Mouse (Mus musculus) ZHBTc4 (cell line): ENCODE measurements at regions not wholly inside any gene's neighbourhood (a gene's known extent, or its start where the extent isn't known, plus 50 kb on each side); places are given as distances from the start of the nearest gene placed in this dataset.

Source experiments
- DNase-seq: peaks from one replicate; pipeline ENCODE4 v3.0.0-alpha.2; 2011; ENCODE audit warnings: low read depth, low spot score

DNA sequence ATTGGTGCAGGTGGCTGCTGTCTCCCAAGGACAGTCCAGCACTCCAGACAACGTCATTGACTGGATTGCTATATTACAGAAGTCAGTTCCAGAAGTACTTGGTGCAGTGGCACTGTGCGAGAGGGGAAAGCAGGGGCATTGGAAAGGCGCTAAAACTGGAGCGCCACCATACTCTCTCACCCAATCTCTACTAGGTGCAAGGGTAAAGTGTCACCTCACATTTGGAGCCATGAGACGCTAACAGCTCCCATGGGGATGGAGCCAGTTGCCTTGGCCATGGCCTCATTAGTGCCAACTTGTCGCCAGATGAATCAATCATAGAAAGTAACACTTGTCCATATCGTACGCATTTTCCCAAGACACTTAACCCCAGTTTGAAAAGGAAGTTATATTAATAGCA is 1617.2 kb upstream of the Gulo start:
- DNase-seq = no peak

DNA sequence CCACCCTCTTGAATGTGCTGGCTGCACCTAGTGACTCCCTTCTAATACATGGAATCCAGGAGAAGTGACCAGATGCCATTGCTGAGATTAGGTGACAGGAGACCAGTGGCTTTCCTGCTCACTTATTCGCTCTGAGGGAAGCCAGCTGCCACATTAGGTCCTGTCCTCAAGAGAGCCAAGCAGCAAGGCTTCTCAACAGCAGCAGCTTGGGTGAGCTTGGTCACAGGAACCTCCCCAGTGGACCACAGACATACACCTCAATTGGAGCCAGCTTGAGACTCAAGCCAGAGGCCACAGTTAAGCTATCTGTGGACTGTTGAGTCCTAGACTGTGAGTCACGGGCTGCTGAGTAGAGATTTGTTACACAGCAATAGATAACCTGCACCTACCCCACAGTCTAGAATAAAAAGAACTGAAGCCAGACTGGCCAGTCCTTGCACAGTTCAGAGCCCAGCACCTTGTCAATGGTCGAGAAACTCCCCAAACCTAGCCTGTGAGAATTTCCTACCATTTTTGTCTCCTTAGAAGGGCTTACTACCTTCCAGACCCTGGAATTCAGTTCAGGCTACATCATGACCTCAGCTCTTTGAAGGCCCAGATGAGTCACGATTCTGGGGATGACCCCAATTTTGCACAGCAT is 1615.0 kb upstream of the Gulo start:
- DNase-seq = no peak

DNA sequence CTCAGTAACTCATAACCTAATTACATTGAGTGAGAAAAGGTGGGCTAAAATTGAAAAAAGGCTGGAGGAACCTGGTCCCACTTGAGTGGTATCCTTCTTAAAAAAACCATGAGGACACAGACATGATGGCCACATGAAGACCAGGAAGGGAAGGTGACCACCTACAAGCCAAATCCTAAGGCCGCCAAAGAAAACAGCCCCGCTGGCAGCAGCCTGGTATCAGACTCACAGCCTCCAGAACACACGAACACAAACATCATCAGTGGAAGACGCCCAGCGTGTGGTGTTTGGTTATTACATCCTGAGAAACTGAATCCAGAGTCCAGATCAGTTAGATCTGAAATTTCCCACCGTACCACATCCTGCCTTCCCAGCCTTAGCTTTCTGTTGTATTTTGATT is 1613.9 kb upstream of the Gulo start:
- DNase-seq = no peak

DNA sequence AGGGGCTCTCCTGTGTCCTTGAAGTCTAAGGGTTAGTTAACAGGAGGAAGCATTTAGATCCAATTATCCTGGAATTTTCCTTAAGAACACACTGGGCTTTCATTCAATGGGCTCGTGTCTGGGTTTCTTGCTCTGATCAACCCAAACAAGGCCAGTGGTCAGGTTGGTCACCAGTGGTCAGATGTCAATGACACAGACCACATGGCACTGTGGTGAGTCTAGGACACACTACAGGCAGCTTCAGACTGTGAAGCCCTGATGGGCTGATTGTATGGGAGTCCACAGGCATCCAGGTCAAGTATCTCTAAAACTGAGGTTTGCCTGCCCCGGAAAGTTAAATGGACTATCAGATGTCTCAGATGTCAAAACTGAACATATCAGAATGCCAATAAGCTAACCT is 1612.5 kb upstream of the Gulo start:
- no peak for DNase-seq

GRCm38 (mm10) chr14:67620854-67621476 is 1612.0 kb upstream of the Gulo start:
- DNase-seq = peak; percentile 5

DNA sequence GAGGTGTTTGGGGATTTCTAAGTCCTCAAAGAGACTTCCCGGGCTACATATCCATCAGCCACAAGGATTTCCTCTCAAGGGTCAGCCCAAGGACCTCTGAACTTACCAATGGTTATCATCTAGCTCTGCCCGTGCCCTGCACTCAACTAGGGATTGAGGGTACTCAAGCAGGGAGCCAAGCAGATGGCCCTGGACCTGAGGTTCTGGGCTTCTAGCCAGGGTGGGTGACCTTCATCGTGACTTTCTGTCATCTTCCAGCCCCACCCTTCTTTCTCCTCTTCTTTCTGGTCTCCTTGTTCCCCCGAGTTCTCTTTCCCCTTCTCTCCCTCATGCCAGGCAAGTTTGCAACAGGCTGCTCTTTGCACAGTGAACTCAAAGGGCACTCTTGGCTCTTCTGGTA is 1610.6 kb upstream of the Gulo start:
- DNase-seq = no peak

DNA sequence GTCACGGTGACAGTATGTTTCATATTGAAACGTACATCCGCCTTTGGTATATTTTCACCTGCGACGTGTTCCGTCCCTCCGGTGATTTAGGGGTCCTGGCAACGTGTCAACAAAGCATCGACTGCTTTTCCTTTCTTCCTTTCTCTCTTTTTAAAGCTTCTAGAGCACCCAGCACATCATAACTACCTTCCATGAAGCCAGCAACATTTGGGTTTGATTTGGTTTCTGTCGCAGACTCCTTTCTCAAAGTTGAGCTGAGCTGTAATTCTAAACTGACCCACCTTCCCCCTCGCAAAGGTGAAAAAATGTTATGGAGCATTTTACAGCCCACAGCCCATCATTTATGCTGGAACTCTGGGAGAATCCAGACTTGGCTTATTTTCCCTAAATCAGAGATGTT is 1605.4 kb upstream of the Gulo start:
- DNase-seq = no peak

GRCm38 (mm10) chr14:67613691-67614090 is 1604.7 kb upstream of the Gulo start:
- no peak for DNase-seq

- DNase-seq = no peak
Measured at GRCm38 (mm10) chr14:67613221-67613620, 1604.2 kb upstream of the Gulo start.

GRCm38 (mm10) chr14:67612471-67612870 is 1603.5 kb upstream of the Gulo start:
- DNase-seq = no peak

DNA sequence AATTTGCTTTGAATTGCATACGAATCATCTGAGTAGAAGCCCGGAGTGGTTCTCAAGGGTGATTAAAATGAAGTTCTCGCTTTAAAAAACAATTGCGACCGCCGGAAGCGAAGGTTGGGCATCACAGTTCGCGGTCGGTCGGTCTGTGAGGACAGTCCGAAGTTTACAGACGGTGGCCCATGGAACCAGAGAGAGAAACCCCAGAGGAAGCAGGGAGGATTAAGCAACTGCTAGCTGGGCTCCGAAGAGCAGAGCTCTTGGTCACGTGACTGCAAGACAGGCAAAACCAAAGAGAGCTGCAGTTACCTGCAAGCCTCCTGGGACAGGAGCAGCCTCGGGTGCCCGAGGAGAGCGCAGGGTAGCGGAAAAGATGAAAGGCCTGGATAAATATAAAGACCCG is 1599.3 kb upstream of the Gulo start:
- DNase-seq = peak; percentile 23

GRCm38 (mm10) chr14:67602960-67603359 is 1594.0 kb upstream of the Gulo start:
- no peak for DNase-seq

DNA sequence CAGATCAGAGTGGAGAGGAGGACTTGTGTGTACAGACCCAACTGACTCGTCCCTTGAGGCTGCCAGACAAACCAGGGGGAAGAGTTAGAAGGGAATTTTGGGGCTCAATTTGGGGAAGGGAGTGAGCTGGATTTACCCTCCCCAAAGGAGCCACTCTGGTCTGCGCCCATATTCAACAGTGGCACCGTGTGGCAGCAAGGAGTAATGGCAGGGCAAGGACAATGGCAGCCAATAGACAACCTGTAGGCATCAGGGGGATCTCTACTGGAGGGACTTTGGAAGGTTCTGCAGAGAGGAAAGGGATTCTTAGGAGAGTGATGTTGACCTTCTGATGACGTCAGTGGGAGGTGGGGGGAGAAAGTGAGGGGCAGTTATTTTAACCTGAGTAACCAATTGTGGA is 1590.7 kb upstream of the Gulo start:
- peak; percentile 9 for DNase-seq

- DNase-seq = no peak
Measured at GRCm38 (mm10) chr14:67588627-67589026, 1579.6 kb upstream of the Gulo start.

- peak; percentile 3 for DNase-seq
Measured at GRCm38 (mm10) chr14:67584456-67585048, 1575.5 kb upstream of the Gulo start.

GRCm38 (mm10) chr14:67582201-67582782 is 1573.3 kb upstream of the Gulo start:
- no peak for DNase-seq

DNA sequence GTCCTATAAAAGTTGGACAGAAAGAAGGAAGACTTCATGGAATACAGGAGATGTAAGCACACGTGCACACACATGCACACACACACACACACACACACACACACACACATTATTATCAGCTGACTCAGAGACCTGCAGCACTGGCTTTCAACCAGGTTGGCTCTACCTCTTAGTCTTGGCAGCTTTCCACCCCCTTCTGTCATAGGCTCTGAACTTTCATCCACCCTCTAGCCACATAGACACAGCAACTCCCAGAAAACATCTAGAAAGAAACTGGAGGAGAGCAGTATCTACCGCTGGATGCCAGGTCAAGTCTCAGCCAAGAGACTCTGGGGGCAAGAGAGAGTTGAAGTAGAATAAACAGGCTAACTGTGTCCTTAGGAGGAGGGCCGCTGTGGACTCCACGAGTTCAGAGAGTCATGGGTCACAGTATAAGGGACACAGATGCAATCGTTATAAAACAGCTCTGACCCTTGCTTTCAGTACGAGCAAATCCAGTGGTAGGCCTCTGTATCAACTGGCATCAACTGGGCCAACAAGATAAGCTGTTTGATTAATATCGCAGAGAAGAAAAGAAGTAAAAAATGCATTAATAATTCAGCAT is 1565.4 kb upstream of the Gulo start:
- DNase-seq = no peak

GRCm38 (mm10) chr14:67573451-67573995 is 1564.5 kb upstream of the Gulo start:
- DNase-seq = no peak

GRCm38 (mm10) chr14:67569744-67570322 is 1560.8 kb upstream of the Gulo start:
- no peak for DNase-seq

- no peak for DNase-seq
Measured at GRCm38 (mm10) chr14:67568896-67569743, 1560.1 kb upstream of the Gulo start.

GRCm38 (mm10) chr14:67554897-67555296 is 1545.9 kb upstream of the Gulo start:
- DNase-seq = no peak
